Mouse (Mus musculus) neural tube, embryonic 14.5 days (tissue): ENCODE results near the gene Kmt2a. TPM values are rescaled to one million over a fixed set of nuclear protein-coding genes. Genes with fewer than 3 reads are reported as not detected.

ENCODE experiments used
- ATAC-seq: fragments of 200-750 bp; cut with Nextera tagmentation; 2 replicates; pipeline ENCODE4 v1.8.0; 2017; ENCODE audit warnings: low read depth, mild to moderate bottlenecking, moderate TSS enrichment, moderate library complexity
- H3K27ac ChIP-seq: fragments of 300-500 bp; sonication (generic); 2 replicates; pipeline ENCODE4 v1.5.1; 2014; ENCODE audit warnings: low read depth, mild to moderate bottlenecking, control low read depth, low read length, moderate library complexity, mixed read lengths
- H3K27me3 ChIP-seq: fragments of 300-500 bp; sonication (generic); 2 replicates; pipeline ENCODE4 v1.6.1; 2014; ENCODE audit warnings: low read length; ENCODE audit not compliant: control insufficient read depth, insufficient read depth
- H3K36me3 ChIP-seq: fragments of 300-500 bp; sonication (generic); 2 replicates; pipeline ENCODE4 v1.6.1; 2014; ENCODE audit warnings: low read length, mixed read lengths; ENCODE audit not compliant: control insufficient read depth, insufficient read depth
- H3K4me1 ChIP-seq: fragments of 300-500 bp; sonication (generic); 2 replicates; pipeline ENCODE4 v1.6.1; 2014; ENCODE audit warnings: low read length; ENCODE audit not compliant: control insufficient read depth, insufficient read depth
- H3K4me2 ChIP-seq: fragments of 300-500 bp; sonication (generic); 2 replicates; pipeline ENCODE4 v1.6.1; 2014; ENCODE audit warnings: mild to moderate bottlenecking, low read depth, low read length, control low read depth
- H3K4me3 ChIP-seq: fragments of 300-500 bp; sonication (generic); 2 replicates; pipeline ENCODE4 v1.5.1; 2014; ENCODE audit warnings: low read depth, low read length, control low read depth, mixed read lengths
- H3K9ac ChIP-seq: fragments of 300-500 bp; sonication (generic); replicated peaks from 2 replicates; pipeline ENCODE4 v1.6.1; 2014; ENCODE audit warnings: low read depth, mild to moderate bottlenecking, control low read depth, low read length, mixed read lengths
- H3K9me3 ChIP-seq: fragments of 300-500 bp; sonication (generic); 2 replicates; pipeline ENCODE4 v1.6.1; 2016; ENCODE audit warnings: low read length; ENCODE audit not compliant: control insufficient read depth
- WGBS: fragments of 180-500 bp; shearing (Covaris S2); extraction: QIAGEN DNeasy Blood & Tissue Kit; methylation state at CpG from one replicate; pipeline ENCODE4 v1.1.7; 2014; 5-methylcytosine and 5-hydroxymethylcytosine counted together
- polyA plus RNA-seq: library from polyadenylated mRNA; unstranded; fragments of >200 nt; fragmentation: Nextera tagmentation; extraction: Ambion mirVana; gene quantifications from 2 replicates; pipeline ENCODE4 v1.2.1, GENCODE M21; 2014

The Kmt2a gene
- polyA plus RNA-seq, 1 experiment from 2014 or later: 23.1 TPM

- Histone ChIP-seq H3K27ac (no peak overlapping the region), H3K9me3 (no peaks in the 10 kb centered on the region), H3K9ac (no peak overlapping the region), H3K4me1 (no peaks in the 10 kb centered on the region), H3K27me3 (no peaks in the 10 kb centered on the region), H3K4me3 (no peak overlapping the region), H3K36me3 (peaks cover 63% of the 10 kb centered on the region), H3K4me2 (no peak overlapping the region)
- 81% methylated on average over 6 of the region's 6 CpGs for WGBS
- ATAC-seq: no peak
These were observed 33.6 kb downstream of the Kmt2a start for GRCm38 (mm10) chr9:44847446-44847845.

GRCm38 (mm10) chr9:44841241-44841640 lies 39.9 kb downstream of the Kmt2a start:
- H3K9ac ChIP-seq: no peak overlapping the region
- no peak overlapping the region for H3K4me2 ChIP-seq
- no peaks in the 10 kb centered on the region for H3K4me1 ChIP-seq
- no peak overlapping the region for H3K27ac ChIP-seq
- no peaks in the 10 kb centered on the region for H3K9me3 ChIP-seq
- no peak overlapping the region for H3K4me3 ChIP-seq
- WGBS: 88% methylated on average over 10 of the region's 10 CpGs
- no peak for ATAC-seq
- H3K27me3 ChIP-seq: no peaks in the 10 kb centered on the region
- peaks cover 83% of the 10 kb centered on the region for H3K36me3 ChIP-seq

- peaks cover 76% of the 10 kb centered on the region for H3K36me3 ChIP-seq
- ATAC-seq: no peak
- no peak overlapping the region for H3K9ac ChIP-seq
These were observed 44.7 kb downstream of the Kmt2a start for GRCm38 (mm10) chr9:44836439-44836838.

GRCm38 (mm10) chr9:44832356-44832755 lies 48.7 kb downstream of the Kmt2a start:
- H3K27me3 ChIP-seq: no peaks in the 10 kb centered on the region
- no peaks in the 10 kb centered on the region for H3K9me3 ChIP-seq
- no peak for ATAC-seq
- H3K4me2 ChIP-seq: no peak overlapping the region
- WGBS: 80% methylated on average over 4 of the region's 4 CpGs
- no peaks in the 10 kb centered on the region for H3K4me1 ChIP-seq
- no peak overlapping the region for H3K27ac ChIP-seq
- H3K36me3 ChIP-seq: peaks cover 78% of the 10 kb centered on the region
- H3K9ac ChIP-seq: no peak overlapping the region
- no peak overlapping the region for H3K4me3 ChIP-seq

More at GRCm38 (mm10) chr9:44836439-44836838, 44.7 kb downstream of the Kmt2a start:
- Histone ChIP-seq H3K4me3 (no peak overlapping the region), H3K27ac (no peak overlapping the region), H3K4me2 (no peak overlapping the region), H3K9me3 (no peaks in the 10 kb centered on the region), H3K27me3 (no peaks in the 10 kb centered on the region), H3K4me1 (no peaks in the 10 kb centered on the region)
- WGBS: 52% methylated on average over 7 of the region's 7 CpGs

GRCm38 (mm10) chr9:44830506-44830905 lies 50.6 kb downstream of the Kmt2a start:
- Histone ChIP-seq H3K36me3 (peaks cover 85% of the 10 kb centered on the region), H3K27ac (no peak overlapping the region), H3K4me2 (no peak overlapping the region), H3K27me3 (no peaks in the 10 kb centered on the region), H3K9me3 (no peaks in the 10 kb centered on the region), H3K9ac (no peak overlapping the region), H3K4me1 (no peaks in the 10 kb centered on the region), H3K4me3 (no peak overlapping the region)
- 84% methylated on average over 2 of the region's 2 CpGs for WGBS
- ATAC-seq: no peak

- H3K36me3 ChIP-seq: peaks cover 85% of the 10 kb centered on the region
- no peaks in the 10 kb centered on the region for H3K27me3 ChIP-seq
- no peak overlapping the region for H3K4me2 ChIP-seq
- H3K4me1 ChIP-seq: no peaks in the 10 kb centered on the region
- H3K27ac ChIP-seq: no peak overlapping the region
- ATAC-seq: no peak
- no peak overlapping the region for H3K4me3 ChIP-seq
- 95% methylated on average over 11 of the region's 11 CpGs for WGBS
- H3K9ac ChIP-seq: no peak overlapping the region
- no peaks in the 10 kb centered on the region for H3K9me3 ChIP-seq
These were observed 52.2 kb downstream of the Kmt2a start for GRCm38 (mm10) chr9:44828944-44829343.

GRCm38 (mm10) chr9:44826660-44827059 lies 54.4 kb downstream of the Kmt2a start:
- Histone ChIP-seq H3K36me3 (peaks cover 89% of the 10 kb centered on the region), H3K9me3 (no peaks in the 10 kb centered on the region), H3K4me3 (no peak overlapping the region), H3K27me3 (no peaks in the 10 kb centered on the region), H3K4me2 (no peak overlapping the region), H3K27ac (no peak overlapping the region), H3K9ac (no peak overlapping the region), H3K4me1 (no peaks in the 10 kb centered on the region)
- ATAC-seq: no peak
- 93% methylated on average over 7 of the region's 7 CpGs for WGBS

- no peaks in the 10 kb centered on the region for H3K27me3 ChIP-seq
- H3K9me3 ChIP-seq: no peaks in the 10 kb centered on the region
- H3K36me3 ChIP-seq: peaks cover 97% of the 10 kb centered on the region
- no peaks in the 10 kb centered on the region for H3K4me1 ChIP-seq
- no peak overlapping the region for H3K9ac ChIP-seq
- ATAC-seq: no peak
- 94% methylated on average over 15 of the region's 15 CpGs for WGBS
- no peak overlapping the region for H3K27ac ChIP-seq
- no peak overlapping the region for H3K4me2 ChIP-seq
- H3K4me3 ChIP-seq: no peak overlapping the region
These were observed 60.9 kb downstream of the Kmt2a start for GRCm38 (mm10) chr9:44819920-44820827.

GRCm38 (mm10) chr9:44817522-44817921 lies 63.6 kb downstream of the Kmt2a start:
- Histone ChIP-seq H3K36me3 (peaks cover 98% of the 10 kb centered on the region), H3K4me2 (no peak overlapping the region), H3K27ac (no peak overlapping the region), H3K4me1 (no peaks in the 10 kb centered on the region), H3K9me3 (no peaks in the 10 kb centered on the region), H3K27me3 (no peaks in the 10 kb centered on the region), H3K4me3 (no peak overlapping the region), H3K9ac (no peak overlapping the region)
- no peak for ATAC-seq
- WGBS: 89% methylated on average over 5 of the region's 5 CpGs
